Mouse (Mus musculus) 3T3-L1 (cell line): ENCODE data around the gene Mthfsl.
"Not testable (repeated sequence)": the region's sequence is repeated elsewhere in the genome, so short reads cannot be mapped to it uniquely, and the experiment has no call there.

Experiments
- DNase-seq: peaks from one replicate; pipeline ENCODE4 v3.0.0-alpha.2; 2015; ENCODE audit warnings: low read depth, low spot score

Gene Mthfsl

DNA sequence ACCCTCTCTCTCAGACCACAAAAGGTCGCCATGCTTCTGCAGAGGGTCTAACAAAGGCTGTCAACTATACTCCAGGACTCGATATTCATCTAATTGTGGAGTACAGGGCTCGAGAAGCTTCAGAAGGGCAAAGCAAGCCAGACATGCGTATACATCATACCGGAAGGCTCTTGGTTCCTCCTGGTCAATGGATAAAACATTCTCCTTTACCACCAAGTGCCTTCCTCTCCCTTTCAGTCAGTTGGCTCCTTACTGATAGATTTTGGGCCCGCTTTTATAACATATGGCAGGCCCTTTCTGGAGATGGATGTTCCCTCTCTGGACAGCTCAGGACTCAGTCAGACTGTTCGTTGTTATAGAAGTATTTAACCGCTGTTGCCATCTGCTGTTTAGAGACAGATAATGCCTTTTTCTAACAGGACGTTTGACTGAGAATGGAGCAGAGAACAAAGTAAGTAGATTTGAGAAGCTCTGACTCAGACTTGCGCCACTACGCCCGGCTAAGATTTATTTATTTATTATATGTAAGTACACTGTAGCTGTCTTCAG is at the start of gene Mthfsl:
TSS of gene Mthfsl (minus strand) at position 308 of the 549 bp plus-strand sequence.
- peak; percentile 81 for DNase-seq

DNA sequence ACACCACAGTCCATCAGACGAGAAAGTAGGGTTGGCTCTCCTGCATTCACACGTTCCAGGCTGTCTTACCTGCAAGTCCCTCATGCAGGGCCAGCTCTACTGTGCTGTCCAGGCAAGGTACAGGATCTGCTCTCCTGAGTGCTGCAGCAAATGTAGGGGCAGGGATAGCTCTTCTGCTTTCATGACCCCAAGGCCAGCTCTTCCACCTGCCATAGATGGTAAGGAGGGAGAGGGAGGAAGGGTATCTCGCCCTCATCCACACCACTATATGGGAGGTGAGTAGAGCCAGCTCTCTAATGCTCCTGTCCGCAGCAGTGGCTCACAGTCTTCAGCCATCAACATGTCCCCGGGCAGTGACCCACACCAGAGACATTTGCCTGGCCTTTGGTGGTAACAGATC is 49.4 kb upstream of the Mthfsl start:
- DNase-seq, result not testable (repeated sequence)

DNA sequence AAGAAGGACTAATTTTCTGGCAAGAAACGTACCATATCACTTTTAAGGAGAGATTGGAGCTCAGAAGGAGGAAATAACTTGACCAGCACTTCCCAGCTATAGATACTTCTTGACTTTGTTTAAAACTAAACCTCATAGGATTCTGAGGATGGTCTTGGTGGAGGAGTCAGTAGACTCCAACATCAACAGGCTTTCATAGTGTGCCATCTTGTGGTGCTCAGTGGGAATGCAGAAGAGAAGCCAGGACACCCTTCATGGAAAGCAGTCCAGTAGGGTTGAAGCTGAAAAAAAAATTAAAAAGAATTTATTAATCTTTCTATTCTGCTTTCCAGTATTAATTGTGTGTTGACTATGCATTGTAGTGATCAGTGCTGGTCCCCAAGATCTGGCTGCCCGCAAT is 26.6 kb upstream of the Mthfsl start:
- DNase-seq, result not testable (repeated sequence)

DNA sequence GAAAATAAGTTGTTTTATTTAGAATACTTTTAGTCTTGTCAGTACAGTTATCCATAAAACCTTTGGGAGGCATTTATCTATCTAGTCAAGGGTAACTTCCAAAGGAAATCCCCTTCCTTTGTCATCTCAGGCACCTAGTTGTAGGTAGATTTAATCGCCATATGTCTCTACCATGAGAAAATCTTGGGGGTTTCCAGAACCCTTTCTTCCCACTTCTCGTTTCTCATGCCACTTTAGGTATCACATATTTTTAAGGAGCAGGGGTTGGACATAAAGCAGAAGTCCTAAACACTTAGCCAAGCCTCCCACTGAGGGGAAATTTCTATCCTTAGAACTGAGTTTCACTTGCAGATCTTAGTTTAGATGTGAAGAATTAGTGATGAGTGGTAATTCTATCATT is 25.9 kb upstream of the Mthfsl start:
- not testable (repeated sequence) for DNase-seq

DNA sequence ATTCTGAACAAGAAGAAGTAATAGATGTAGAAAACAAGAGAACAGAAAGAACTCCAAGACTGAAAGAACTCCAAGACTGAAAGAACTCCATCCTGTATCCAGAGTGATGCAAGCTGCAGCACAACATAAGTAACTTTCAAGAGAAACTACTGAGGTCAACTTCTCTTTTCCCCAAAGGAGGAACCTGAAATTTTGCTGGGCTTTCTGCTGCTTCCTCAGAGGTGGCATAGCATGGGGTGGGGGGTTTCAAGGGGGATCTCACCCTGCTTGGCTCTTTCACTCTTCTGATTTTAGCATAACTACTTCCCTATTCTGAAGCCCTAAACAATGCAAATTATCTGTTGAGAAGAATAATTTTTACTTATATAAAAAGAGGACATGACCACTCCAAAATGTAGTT is 15.2 kb upstream of the Mthfsl start:
- DNase-seq, result not testable (repeated sequence)

DNA sequence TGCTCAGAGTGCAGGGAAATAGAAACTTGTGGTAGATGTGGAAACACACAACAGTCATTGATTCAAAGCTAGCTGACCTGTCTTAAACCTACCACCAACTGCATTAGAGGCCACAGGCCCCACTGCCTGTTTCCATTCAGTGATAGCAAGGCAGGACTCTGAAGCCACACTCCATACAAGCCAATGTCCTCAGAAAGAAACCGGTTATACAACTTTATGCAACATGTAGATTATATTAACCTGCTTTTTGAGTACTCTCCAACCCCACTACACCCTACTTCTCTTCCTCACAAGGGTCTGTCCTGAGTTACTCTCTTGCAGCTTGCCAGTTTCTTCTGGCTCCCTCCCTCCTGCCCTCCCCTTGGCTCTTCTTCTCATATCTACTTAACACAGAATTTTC is 13.1 kb upstream of the Mthfsl start:
- not testable (repeated sequence) for DNase-seq

DNA sequence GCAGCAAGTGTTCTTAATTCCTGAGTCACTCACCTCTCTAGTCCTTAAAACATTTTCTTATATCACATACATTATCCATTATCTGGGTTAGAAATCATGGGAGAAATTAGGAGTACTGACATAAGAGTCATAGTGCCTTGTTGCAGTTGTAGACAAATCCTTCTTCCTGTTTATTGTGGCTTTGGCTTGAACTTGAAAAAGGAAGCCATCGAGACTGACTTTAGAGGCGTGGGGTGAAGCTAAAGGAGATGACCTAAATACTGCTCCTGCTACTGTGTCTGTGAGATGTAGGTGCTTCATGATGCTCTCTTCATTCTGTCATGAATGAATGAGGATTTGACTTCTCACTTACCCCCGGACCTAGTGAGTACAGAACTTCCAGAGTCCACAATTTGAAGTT is 12.2 kb upstream of the Mthfsl start:
- DNase-seq, result not testable (repeated sequence)

DNA sequence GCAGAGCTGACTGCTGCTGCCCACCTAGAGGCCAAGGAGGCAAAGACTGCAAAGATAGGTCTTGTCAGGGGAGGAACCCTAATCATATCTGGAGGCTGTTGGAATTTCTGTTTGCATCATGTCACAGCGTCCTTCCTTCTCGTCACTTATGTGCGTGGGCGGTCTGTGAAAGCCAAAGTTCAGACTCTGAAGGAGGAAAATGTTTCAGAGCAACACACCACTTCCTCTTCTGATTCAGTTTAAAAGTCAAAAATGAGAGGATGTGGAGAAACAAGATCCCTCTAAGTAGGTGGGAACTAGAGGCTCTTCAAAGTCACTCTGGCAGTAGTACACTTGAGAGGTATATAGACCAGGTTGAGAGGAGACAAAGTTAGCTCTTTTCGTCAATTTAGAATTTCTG is 11.6 kb upstream of the Mthfsl start, which contains the start of gene Bcl2a1d:
TSS of gene Bcl2a1d (minus strand) at position 187 of the 400 bp plus-strand sequence.
- DNase-seq, result not testable (repeated sequence)

DNA sequence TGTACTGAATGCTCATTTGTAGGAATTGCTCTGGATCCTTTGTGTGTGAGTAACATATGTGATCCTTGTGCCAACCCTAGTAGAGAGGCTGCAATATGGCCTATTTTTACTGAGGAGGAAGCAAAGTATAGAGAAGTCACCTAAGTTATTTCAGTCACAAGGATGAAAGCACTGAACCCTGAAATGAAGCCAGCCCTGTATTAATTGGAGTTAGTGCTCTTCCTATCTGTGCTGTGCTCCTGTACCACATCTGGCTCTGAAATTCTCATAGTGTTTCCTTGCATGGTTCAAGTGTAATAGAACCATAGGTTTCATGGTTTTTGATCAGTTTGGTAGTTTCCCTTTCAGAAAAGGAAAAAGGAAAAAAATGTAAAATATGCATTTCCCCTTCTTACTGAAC is 8.2 kb upstream of the Mthfsl start:
- not testable (repeated sequence) for DNase-seq

DNA sequence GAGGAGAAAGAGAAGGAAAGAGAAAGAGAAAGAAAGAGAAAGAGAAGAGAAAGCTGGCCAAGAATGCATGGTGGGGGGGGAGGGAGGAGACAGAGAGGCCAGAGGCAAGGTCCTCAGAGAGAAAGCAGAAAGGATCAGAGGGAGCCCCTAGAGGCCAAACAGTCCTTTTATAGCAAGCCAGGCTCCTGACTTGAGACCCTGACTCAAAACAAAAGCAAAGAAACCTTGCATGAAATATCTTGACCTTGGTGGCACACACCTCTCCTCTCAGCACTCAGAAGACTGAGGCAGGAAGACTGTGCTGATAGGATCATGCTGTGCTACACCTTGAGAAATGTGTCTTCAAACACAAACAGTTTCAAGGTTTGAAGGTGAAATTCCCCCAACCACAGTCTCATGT is 1.5 kb upstream of the Mthfsl start:
- not testable (repeated sequence) for DNase-seq

DNA sequence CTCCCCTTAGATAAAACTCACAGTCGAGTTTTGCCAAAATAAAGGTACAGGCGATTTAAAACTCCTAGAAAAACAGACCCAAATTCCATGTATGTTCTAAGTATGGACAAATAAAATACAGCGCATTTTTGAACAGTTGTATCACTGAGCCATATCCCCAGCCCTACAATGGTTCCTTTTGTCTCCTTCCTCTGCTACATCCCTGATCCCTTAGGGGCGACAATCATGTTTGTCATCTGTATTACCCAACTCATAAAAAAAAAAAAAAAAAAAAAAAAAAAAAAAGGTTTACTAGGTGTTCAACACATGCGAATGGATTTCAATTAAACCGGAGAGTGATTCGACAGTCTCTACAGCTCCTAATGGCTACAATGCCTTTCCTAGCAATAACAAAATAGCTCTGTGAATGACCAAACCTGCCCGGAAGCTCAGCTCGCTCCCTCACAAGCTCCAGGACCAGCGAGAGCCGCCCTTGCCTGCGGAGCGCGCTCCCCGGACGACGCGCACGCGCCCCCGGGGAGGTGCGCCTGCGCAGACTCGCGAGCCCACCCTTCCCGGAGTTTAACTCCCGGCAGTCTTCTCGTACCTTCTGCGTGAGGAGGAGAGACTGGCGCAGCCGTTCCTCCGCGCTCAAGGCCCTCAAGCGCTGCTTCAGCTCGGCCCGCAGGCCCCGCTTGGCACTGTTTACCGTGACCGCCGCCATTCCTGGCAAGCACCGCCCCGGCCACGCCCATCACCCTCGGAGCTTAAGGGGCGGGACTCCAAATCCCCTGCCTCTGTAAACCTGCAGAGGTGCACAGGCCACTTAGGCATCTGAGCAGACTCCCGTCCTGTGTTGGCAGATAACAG is 799 bp downstream of the Mthfsl start:
- peak; percentile 54 for DNase-seq

DNA sequence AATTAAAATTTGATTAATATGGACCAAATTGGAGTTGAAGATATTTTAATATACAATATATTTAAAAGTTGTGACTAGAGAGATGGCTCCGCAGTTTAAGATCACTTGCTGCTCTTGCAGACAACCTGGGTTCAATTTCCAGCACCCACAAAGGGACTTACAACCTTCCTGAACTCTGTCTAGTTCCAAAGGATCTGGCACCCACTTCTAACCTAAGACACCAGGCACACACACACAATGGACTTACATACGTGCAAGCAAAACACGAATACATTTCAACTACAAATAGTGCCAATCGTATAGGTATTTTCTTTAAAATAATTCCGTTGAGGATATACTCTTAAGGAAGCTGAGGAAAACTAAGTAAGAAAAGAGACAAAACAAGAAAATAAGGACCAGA is 1.5 kb downstream of the Mthfsl start:
- peak; percentile 3 for DNase-seq

DNA sequence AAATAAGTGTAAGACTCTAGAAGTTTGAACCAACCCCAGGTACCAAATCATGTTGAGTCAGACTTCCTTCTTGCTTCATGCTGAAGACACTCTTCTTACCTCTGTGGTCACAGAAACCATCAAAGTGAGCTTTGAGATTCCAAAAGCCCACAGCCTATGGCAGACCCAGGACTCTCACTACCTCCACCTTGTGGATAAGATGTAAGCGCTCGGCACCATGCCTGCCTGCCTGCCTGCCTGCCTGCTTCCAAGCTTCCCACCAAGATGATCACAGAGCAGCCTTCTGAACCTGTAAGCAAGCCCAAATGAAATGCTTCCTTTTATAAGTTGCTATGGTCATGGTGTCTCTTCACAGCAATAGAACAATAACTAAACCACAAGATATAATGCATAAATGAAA is 2.0 kb downstream of the Mthfsl start:
- DNase-seq, result peak; percentile 58

DNA sequence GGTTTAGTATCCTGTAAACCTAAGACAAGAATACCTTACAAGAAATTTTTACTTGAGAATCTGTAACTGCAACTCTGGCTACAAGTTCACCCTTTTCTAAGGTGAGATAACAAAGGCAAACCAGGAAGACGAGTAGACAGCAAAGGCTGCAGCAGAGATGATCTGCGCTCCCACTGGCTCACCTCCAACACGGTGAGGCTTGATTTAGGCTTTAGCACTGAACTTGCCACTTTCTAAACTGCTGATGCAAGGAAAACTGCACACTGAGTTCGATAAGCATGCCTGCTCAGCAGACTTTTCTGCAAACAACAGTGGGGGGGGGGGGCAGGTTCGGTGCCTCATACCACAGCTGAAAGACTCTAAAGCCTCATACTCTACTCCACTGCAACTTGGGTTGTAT is 5.6 kb downstream of the Mthfsl start:
- not testable (repeated sequence) for DNase-seq

DNA sequence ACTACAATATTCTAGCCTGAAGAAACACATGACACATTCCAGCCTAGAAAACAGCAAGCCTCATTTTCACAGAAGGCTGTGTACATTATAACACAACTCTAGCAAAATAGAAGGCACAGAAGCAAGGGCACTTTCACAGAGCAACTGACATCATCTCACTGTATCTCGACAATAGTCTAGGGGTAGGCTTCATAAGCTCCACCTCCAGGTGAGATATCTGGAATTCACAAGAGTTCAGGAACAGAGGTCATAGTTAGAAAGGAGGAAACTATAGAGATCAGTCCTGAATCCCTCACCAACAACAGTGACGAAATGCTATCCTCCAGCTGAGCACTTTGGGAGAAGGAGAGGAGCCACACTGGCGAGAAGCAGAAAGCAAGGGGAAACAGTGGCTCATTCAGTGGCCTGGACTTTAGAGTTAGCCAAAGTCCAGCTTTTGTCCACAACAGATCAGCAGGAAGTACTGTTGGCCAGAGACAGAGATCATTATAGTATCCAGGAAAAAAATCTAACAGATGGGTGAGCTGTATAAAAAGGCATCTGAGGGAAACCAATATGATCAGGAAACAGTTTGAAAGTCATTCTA is 7.8 kb downstream of the Mthfsl start:
- DNase-seq, result not testable (repeated sequence)

DNA sequence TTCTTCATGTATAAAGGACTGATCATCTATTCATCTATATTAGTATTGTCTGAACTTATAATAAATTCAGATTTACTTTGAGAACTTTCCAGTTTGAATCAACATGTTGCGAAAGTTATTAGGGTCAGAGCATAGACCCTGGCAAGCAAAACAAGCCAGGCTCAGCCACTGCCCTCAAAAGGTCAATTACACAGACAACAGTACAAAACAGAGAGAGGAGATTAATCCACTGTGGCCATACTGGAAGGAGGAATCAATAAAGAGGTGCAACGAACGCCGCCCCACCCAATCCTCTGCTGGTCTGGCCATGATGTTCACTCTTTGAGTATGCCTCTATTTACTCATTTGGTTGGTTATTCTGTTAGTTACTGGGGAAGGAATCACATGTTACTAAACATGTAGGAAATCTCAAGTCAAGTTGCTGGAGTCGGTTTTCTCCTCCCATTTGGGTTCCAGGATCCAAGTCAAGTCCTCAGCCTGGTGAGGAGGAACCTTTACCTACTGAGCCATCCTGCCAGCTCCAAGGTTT is 9.1 kb downstream of the Mthfsl start:
- DNase-seq, result not testable (repeated sequence)

DNA sequence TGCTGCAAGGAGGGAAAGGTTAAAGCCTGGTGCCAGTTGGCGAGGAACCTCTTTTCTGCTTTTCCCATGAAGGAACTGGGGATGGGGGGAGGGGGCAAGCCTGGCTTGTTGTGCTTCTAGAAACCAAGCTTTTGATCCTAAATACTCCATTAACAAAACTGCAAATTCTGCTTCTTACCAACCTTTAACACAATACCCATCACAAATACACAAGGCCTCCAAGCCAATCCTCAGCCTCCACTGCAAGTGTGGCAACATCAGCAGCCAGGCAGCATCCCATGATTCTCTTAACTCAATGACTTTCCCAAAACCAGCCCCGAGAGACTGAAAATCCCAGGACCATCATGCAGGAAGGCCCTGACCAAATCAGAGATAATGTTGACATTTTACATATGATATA is 9.7 kb downstream of the Mthfsl start:
- not testable (repeated sequence) for DNase-seq

DNA sequence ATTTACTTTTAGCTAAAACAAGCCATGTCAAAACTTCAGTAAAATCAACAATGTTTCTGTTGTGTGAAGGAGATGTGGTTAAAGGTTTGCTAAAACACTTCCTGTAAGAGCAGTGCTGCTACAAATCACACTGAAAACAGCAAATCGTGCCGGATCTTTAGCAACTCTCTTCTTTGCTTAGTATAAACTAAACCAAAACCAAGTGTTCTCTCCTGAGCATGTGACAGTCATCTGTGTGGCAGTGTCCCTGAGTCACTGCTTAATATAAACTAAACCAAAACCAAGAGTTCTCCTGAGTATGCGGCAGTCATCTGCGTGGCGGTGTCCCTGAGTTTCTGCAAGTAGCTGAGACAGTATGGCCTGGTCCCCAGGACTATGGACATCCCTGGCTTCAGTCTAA is 10.3 kb downstream of the Mthfsl start:
- DNase-seq, result not testable (repeated sequence)

DNA sequence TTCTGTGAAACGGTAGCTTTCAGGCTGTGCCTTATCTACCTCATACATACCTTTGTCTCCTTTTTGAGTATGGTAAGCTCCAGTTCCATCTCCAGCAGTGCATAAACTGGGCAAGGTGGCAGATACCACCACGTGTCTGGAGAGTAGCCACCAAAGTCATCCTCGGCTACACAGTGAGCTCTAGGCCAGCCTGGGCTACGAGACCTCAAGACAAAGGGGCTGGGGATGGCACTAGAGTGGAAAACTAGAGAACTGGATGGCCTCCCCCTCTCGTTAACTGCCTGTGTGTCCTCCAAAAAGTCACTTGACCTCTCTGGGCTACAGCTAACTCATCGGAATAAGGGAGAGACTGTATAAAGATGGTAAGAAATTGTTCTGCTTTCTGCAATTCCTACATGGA is 10.8 kb downstream of the Mthfsl start:
- no peak for DNase-seq

DNA sequence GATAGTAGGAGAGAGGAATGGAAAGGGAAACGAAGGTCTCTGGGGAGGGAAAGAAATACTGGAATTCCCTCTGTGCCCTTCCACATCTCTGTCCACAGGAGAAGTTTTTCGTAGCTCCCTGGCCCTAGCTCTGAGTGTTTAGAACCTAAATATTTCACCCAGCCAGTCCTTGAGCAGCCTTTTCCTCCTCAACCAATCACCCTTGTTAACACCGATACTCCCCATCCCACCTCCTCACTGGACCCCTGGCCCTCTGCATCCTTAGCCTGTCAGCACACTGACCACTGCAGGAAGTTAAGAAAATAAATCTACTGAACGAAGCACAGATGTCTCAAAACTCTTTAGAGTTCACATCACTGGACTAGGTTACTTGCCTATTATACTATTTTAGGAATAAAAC is 13.4 kb downstream of the Mthfsl start:
- DNase-seq, result no peak

DNA sequence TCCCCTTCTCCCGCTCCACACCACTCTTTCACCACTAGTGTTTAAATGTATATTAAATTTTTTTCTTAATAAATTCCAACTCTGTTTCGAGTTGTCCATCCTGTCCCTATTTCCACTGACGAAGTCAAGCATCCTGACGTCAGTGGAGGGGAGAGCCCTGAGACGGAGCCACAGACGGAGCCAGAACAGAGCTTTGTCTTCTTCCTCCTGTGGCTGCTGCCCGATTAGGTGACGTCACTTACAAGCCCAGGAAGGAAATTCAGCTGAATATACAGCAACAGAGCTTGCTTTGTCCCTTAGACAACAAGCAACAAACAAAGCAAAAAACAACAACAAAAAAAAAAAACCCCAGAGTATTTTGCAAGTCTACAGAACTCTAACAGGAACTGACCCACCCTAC is 14.9 kb downstream of the Mthfsl start:
- not testable (repeated sequence) for DNase-seq

DNA sequence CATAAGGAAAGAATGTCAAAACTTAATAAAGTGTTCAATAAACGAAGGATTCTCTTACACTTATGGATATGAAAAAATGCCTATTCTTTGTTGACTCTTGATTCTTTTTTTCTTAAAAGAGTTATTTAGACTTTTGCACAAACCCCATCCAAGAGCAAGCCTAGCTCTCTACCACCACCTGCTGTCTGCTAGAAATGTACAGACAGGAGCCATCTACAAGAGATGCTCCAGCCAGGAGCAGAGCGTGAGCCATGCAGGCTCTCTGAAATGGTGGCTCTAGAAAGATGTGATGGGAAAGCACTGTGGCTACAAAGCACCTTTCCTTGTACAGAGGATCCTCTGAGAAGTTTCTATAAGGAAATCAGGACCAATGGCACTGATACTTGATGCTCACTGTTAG is 21.4 kb downstream of the Mthfsl start:
- not testable (repeated sequence) for DNase-seq
